Mouse (Mus musculus): Measurements from ENCODE around the gene Tes3-ps.

Gene Tes3-ps

GRCm38 (mm10) chr13:49492376-49493368, at the start of gene Tes3-ps:
Tes3-ps (plus strand) TSS chr13:49493318.
- 79% methylated on average over 6 of the region's 6 CpGs for WGBS

- WGBS, result 79% methylated on average over 6 of the region's 6 CpGs
Measured at GRCm38 (mm10) chr13:49444451-49444850, 48.7 kb upstream of the Tes3-ps start.

GRCm38 (mm10) chr13:49449318-49449749, 43.8 kb upstream of the Tes3-ps start:
- 30% methylated on average over 5 of the region's 5 CpGs for WGBS

- 82% methylated on average over 4 of the region's 4 CpGs for WGBS
Measured at GRCm38 (mm10) chr13:49460276-49460675, 32.8 kb upstream of the Tes3-ps start.

GRCm38 (mm10) chr13:49460692-49461414, 32.3 kb upstream of the Tes3-ps start:
- 41% methylated on average over 5 of the region's 5 CpGs for whole genome bisulfite sequencing

- WGBS, result 84% methylated on average over 15 of the region's 15 CpGs
Measured at GRCm38 (mm10) chr13:49461458-49462132, 31.5 kb upstream of the Tes3-ps start.

- WGBS, result 95% methylated on average over 2 of the region's 2 CpGs
Measured at GRCm38 (mm10) chr13:49462921-49463320, 30.2 kb upstream of the Tes3-ps start.

- 96% methylated on average over 4 of the region's 4 CpGs for WGBS
Measured at GRCm38 (mm10) chr13:49465875-49466274, 27.2 kb upstream of the Tes3-ps start.

GRCm38 (mm10) chr13:49466393-49467075, 26.6 kb upstream of the Tes3-ps start:
- 81% methylated on average over 11 of the region's 11 CpGs for WGBS

- WGBS, result 71% methylated on average over 2 of the region's 2 CpGs
Measured at GRCm38 (mm10) chr13:49467585-49467984, 25.5 kb upstream of the Tes3-ps start.

GRCm38 (mm10) chr13:49469002-49469401, 24.1 kb upstream of the Tes3-ps start:
- 78% methylated on average over 5 of the region's 5 CpGs for WGBS

GRCm38 (mm10) chr13:49470319-49470718, 22.8 kb upstream of the Tes3-ps start:
- WGBS, result 81% methylated on average over 4 of the region's 4 CpGs

- 59% methylated on average over 4 of the region's 4 CpGs for WGBS
Measured at GRCm38 (mm10) chr13:49470806-49471205, 22.3 kb upstream of the Tes3-ps start.

GRCm38 (mm10) chr13:49471981-49472675, 21.0 kb upstream of the Tes3-ps start:
- WGBS, result 86% methylated on average over 4 of the region's 4 CpGs

GRCm38 (mm10) chr13:49472676-49473005, 20.5 kb upstream of the Tes3-ps start:
- 97% methylated on average over 6 of the region's 6 CpGs for WGBS

- 93% methylated on average over 3 of the region's 3 CpGs for WGBS
Measured at GRCm38 (mm10) chr13:49477887-49478286, 15.2 kb upstream of the Tes3-ps start.

GRCm38 (mm10) chr13:49478851-49479374, 14.2 kb upstream of the Tes3-ps start:
- 90% methylated on average over 6 of the region's 6 CpGs for WGBS

- WGBS, result 68% methylated on average over 4 of the region's 4 CpGs
Measured at GRCm38 (mm10) chr13:49479399-49479798, 13.7 kb upstream of the Tes3-ps start.

GRCm38 (mm10) chr13:49480057-49480456, 13.1 kb upstream of the Tes3-ps start:
- WGBS, result 35% methylated on average over 2 of the region's 2 CpGs

- WGBS, result 50% methylated on average over 5 of the region's 5 CpGs
Measured at GRCm38 (mm10) chr13:49480551-49480950, 12.6 kb upstream of the Tes3-ps start.

- 68% methylated on average over 5 of the region's 5 CpGs for WGBS
Measured at GRCm38 (mm10) chr13:49485388-49485787, 7.7 kb upstream of the Tes3-ps start.
